Mouse (Mus musculus) hindlimb bud, embryonic 11.5 days (tissue): ENCODE measurements around the gene Col4a3.

ENCODE experiments used
- DNase-seq: peaks from one replicate; pipeline ENCODE4 v3.0.0-alpha.2; 2012; ENCODE audit warnings: low read depth, low spot score; ENCODE audit errors: extremely low spot score

Col4a3 gene

GRCm38 (mm10) chr1:82586713-82587399 is at the start of gene Col4a3, which contains the start of gene Col4a4:
Col4a3 (plus strand) TSS chr1:82586921.
Col4a4 (minus strand) TSS chr1:82586849.
- DNase-seq = no peak

GRCm38 (mm10) chr1:82537848-82538247 is 48.9 kb upstream of the Col4a3 start:
- no peak for DNase-seq

GRCm38 (mm10) chr1:82540056-82540455 is 46.7 kb upstream of the Col4a3 start:
- DNase-seq = no peak

GRCm38 (mm10) chr1:82543934-82544333 is 42.8 kb upstream of the Col4a3 start:
- no peak for DNase-seq

- DNase-seq = peak; percentile 18
Measured at GRCm38 (mm10) chr1:82544419-82545185, 42.1 kb upstream of the Col4a3 start.

- no peak for DNase-seq
Measured at GRCm38 (mm10) chr1:82545199-82545960, 41.3 kb upstream of the Col4a3 start.

- DNase-seq = peak; percentile 16
Measured at GRCm38 (mm10) chr1:82554443-82554850, 32.3 kb upstream of the Col4a3 start.

GRCm38 (mm10) chr1:82554889-82555288 is 31.8 kb upstream of the Col4a3 start:
- DNase-seq = no peak

- DNase-seq = no peak
Measured at GRCm38 (mm10) chr1:82560223-82560622, 26.5 kb upstream of the Col4a3 start.

- no peak for DNase-seq
Measured at GRCm38 (mm10) chr1:82569405-82569804, 17.3 kb upstream of the Col4a3 start.

GRCm38 (mm10) chr1:82571758-82572157 is 15.0 kb upstream of the Col4a3 start:
- no peak for DNase-seq

GRCm38 (mm10) chr1:82575681-82576080 is 11.0 kb upstream of the Col4a3 start:
- no peak for DNase-seq

GRCm38 (mm10) chr1:82576182-82576581 is 10.5 kb upstream of the Col4a3 start:
- DNase-seq = no peak

GRCm38 (mm10) chr1:82577339-82577738 is 9.4 kb upstream of the Col4a3 start:
- no peak for DNase-seq

GRCm38 (mm10) chr1:82577915-82578314 is 8.8 kb upstream of the Col4a3 start:
- DNase-seq = no peak

- no peak for DNase-seq
Measured at GRCm38 (mm10) chr1:82578320-82578719, 8.4 kb upstream of the Col4a3 start.

- no peak for DNase-seq
Measured at GRCm38 (mm10) chr1:82585981-82586380, 740 bp upstream of the Col4a3 start.

GRCm38 (mm10) chr1:82590266-82590665 is 3.5 kb downstream of the Col4a3 start:
- DNase-seq = no peak

- no peak for DNase-seq
Measured at GRCm38 (mm10) chr1:82596864-82597596, 10.3 kb downstream of the Col4a3 start.

GRCm38 (mm10) chr1:82603198-82603950 is 16.7 kb downstream of the Col4a3 start:
- DNase-seq = no peak
